Mouse (Mus musculus) embryonic stem cell, embryonic (primary cell): Measurements from ENCODE around the gene Wdr66.

ENCODE experiments used
- CTCF ChIA-PET, 4 experiments: fragments of 300-600 bp in 2 of 4; fragments of 350-600 bp in 2 of 4; sonication (Branson Sonifier 250); formaldehyde crosslinking; loops; one replicate each; lab custom pipeline; 2022; ENCODE audit warnings: inconsistent platforms in 2 of 4; lab: Charles Lee
- POLR2A ChIA-PET, 4 experiments: fragments of 300-600 bp in 2 of 4; fragments of 350-600 bp in 2 of 4; sonication (Branson Sonifier 250); formaldehyde crosslinking; loops; one replicate each; lab custom pipeline; 2022; ENCODE audit warnings: antibody characterized with exemption in 4 of 4, inconsistent platforms in 1 of 4; lab: Charles Lee

Wdr66 gene

DNA sequence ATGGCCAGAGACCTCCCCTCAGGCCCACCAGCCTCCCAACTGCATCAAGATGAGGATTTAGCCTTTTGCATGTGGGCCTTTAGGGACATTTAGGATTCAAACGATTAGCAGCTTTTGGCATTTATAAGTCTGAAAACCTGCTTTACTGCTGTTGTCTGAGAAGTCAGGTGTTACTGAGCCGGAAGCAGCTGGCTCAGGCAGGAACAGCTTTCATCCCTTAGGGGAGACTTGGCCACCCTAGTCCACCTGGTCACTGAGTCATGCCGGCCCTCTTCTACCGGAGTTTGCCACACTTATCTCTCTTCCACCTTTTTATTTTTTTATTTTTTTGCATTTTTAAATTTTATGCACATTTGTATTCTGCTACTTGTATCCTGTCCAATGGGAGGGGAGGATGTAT lies 105.4 kb downstream of the Wdr66 start:
- ChIA-PET POLR2A (interaction anchor here in 2 of 4 experiments (0.7 to 3.5 kb wide), 5 partner anchors 12 to 19 kb away, joined by 3 to 18 read pairs (median 5); partner anchors contain the start of gene Bcl7a (in 1 of the 2)), CTCF (interaction anchor here (0.5 to 1.2 kb wide), 5 partner anchors 11 to 636 kb away, joined by 3 to 4 read pairs (median 3); no protein-coding TSS in a partner anchor)

GRCm38 (mm10) chr5:123359431-123359830 lies 107.5 kb downstream of the Wdr66 start:
- ChIA-PET CTCF (interaction anchor here in 2 of 4 experiments (1.3 to 1.5 kb wide), 2 partner anchors 9 to 18 kb away, joined by 4 read pairs; no protein-coding TSS in a partner anchor), POLR2A (interaction anchor here in 2 of 4 experiments (1.0 to 1.3 kb wide), 7 partner anchors 9 to 34 kb away, joined by 3 to 5 read pairs (median 4); no protein-coding TSS in a partner anchor)

GRCm38 (mm10) chr5:123362911-123363310 lies 111.0 kb downstream of the Wdr66 start:
- ChIA-PET CTCF (interaction anchor here in 3 of 4 experiments (0.9 to 2.0 kb wide), 4 partner anchors 10 to 16 kb away, joined by 3 to 9 read pairs (median 3); no protein-coding TSS in a partner anchor), POLR2A (interaction anchor here in 2 of 4 experiments (0.7 to 2.1 kb wide), 7 partner anchors 7 to 31 kb away, joined by 3 to 12 read pairs (median 6); partner anchors contain the start of gene Mlxip (in 1 of the 2))

DNA sequence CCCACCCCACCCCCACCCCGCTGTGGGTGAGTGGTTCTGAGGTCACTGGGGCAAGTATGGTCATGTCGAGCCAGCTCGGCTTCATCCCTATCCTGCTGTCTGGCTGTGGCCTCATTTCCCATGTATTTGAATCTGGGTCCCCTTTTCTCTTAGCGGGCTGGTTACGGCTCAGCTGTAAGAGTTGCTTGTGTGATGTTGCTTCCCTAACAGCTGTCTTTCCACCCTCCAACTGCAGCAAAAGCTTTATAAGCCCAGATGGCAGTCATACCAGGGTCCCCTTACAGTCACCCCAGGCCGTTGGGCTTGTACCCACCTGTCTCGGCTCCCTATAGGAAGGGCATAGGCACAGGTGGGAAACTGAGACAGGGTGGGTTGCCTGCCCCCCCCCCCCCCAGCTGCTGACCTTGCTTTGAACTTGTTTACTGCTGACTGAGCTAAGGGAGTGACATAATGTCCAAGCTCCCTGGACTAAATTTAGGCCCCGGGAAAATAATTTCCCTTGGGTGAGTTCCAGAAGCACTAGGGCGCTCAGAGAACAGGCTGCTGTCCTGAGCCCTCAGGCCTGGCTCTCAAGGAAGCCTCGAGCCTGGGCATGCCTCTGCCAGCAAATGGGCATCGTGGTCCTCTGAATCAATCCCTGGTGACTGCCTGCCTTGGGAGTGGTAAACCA lies 112.5 kb downstream of the Wdr66 start:
- POLR2A ChIA-PET, result interaction anchor here in 3 of 4 experiments (0.6 to 2.1 kb wide), 27 partner anchors 8 to 636 kb away, joined by 3 to 13 read pairs (median 4); partner anchors contain the start of genes Mlxip (in 1 of the 3) and Wdr66 (in 1 of the 3)
- CTCF ChIA-PET, result interaction anchor here (0.6 to 2.0 kb wide), 15 partner anchors 10 to 1124 kb away, joined by 3 to 9 read pairs (median 4); partner anchors contain the start of genes Bcl7a (in 1 of the 4) and Rhof (in 1 of the 4)

DNA sequence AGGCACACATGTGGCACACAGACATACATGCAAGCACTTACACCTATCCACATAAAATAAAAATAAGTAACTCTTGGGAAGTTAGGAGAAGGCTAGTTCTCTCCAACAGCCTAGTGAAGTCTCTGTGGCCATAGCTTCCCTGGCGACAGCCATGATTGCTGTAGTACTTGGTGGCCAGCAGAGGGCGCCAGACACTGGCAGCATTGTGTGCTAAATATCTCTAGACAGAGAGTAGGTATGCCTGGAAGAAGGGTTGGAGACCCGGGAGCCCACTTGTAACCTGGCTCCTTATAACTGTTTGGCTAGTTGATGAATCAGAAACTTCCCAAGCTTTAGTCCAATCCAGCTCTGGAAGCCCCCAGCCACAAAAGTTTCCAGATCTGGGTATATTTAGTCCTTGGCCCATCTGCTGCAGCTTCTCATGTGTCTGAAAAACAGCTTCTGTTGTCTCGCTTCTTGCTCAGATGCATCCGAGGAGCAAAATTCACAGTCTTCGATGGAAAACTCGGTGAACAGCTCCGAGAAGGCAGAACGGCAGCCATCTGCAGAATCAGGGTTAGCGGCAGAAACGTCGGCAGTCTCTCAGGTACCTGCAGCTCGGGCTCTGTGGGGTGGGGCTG lies 117.1 kb downstream of the Wdr66 start:
- CTCF ChIA-PET, result interaction anchor here (0.5 to 2.6 kb wide), 71 partner anchors 9 to 988 kb away, joined by 3 to 28 read pairs (median 4); partner anchors contain the start of genes Mlxip (in 3 of the 4), Diablo (in 1 of the 4) and Wdr66 (in 1 of the 4)
- POLR2A ChIA-PET, result interaction anchor here in 3 of 4 experiments (0.6 to 1.4 kb wide), 12 partner anchors 8 to 132 kb away, joined by 3 to 7 read pairs (median 3); partner anchors contain the start of gene Bcl7a (in 1 of the 3)

- ChIA-PET CTCF (interaction anchor here in 2 of 4 experiments (0.7 to 2.3 kb wide), 7 partner anchors 20 to 207 kb away, joined by 3 to 24 read pairs (median 3); no protein-coding TSS in a partner anchor), POLR2A (interaction anchor here in 2 of 4 experiments (0.9 to 1.7 kb wide), 2 partner anchors 38 to 139 kb away, joined by 3 read pairs; no protein-coding TSS in a partner anchor)
These were observed 118.1 kb downstream of the Wdr66 start for GRCm38 (mm10) chr5:123370049-123370448.

GRCm38 (mm10) chr5:123375262-123375661 lies 123.4 kb downstream of the Wdr66 start:
- POLR2A ChIA-PET, result interaction anchor here (0.5 to 4.1 kb wide), 24 partner anchors 11 to 539 kb away, joined by 3 to 31 read pairs (median 4); partner anchors contain the start of genes Kntc1 (in 1 of the 4), Mlxip (in 1 of the 4) and Rsrc2 (in 1 of the 4)
- CTCF ChIA-PET, result interaction anchor here (0.6 to 3.8 kb wide), 12 partner anchors 19 to 226 kb away, joined by 3 to 48 read pairs (median 4); partner anchors contain the start of gene Mlxip (in 2 of the 4)

GRCm38 (mm10) chr5:123375793-123376452 lies 124.0 kb downstream of the Wdr66 start:
- POLR2A ChIA-PET, result interaction anchor here (0.6 to 4.1 kb wide), 35 partner anchors 8 to 540 kb away, joined by 3 to 31 read pairs (median 4); partner anchors contain the start of genes Mlxip (in 2 of the 4), Kntc1 (in 1 of the 4) and Rsrc2 (in 1 of the 4)

DNA sequence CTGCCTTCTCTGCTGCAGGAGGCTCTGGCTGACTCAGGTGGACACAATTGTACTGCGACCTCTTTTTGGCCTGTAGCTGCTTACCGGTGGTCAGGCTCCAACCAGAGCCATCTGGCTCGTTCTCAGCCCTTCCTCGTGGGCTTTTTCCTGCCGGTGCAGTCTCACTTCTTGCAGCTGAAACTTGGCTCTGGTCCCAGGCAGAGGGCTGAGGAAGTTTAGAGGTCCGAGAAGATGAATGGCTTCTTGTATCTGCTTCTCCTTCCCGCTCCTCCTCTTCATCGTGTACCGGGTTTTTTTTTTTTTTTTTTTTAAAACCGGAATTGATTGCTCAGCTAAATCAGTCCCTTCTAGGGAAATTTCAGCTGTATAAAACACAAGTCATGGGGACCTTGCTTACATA lies 124.7 kb downstream of the Wdr66 start:
- CTCF ChIA-PET, result interaction anchor here (0.6 to 3.8 kb wide), 38 partner anchors 8 to 995 kb away, joined by 3 to 48 read pairs (median 4); partner anchors contain the start of genes Mlxip (in 2 of the 4), Wdr66 (in 2 of the 4), Bcl7a (in 1 of the 4) and Rhof (in 1 of the 4)
- POLR2A ChIA-PET, result interaction anchor here (0.6 to 4.1 kb wide), 34 partner anchors 9 to 373 kb away, joined by 3 to 31 read pairs (median 4); partner anchors contain the start of genes Mlxip (in 3 of the 4), Diablo (in 1 of the 4), Kntc1 (in 1 of the 4) and Rsrc2 (in 1 of the 4)

More at GRCm38 (mm10) chr5:123375793-123376452, 124.0 kb downstream of the Wdr66 start:
- CTCF ChIA-PET, result interaction anchor here (0.6 to 3.8 kb wide), 20 partner anchors 9 to 994 kb away, joined by 3 to 48 read pairs (median 5); partner anchors contain the start of gene Mlxip (in 1 of the 4)
